Mouse (Mus musculus) testis, adult 2 months (tissue): ENCODE data around the gene Prdm16. TPM values are rescaled to one million over a fixed set of nuclear protein-coding genes. Genes with fewer than 3 reads are reported as not detected.

Source experiments
- H3K27ac ChIP-seq: fragments of 200-500 bp; 2 replicates; pipeline ENCODE4 v1.5.1; 2012; ENCODE audit warnings: low read depth, low read length; ENCODE audit not compliant: control insufficient read depth, insufficient read depth
- H3K27me3 ChIP-seq: fragments of 200-500 bp; 2 replicates; pipeline ENCODE4 v1.6.1; 2012; ENCODE audit warnings: mild to moderate bottlenecking, low read length, moderate library complexity; ENCODE audit not compliant: control insufficient read depth, insufficient read depth
- H3K36me3 ChIP-seq: fragments of 200-500 bp; 2 replicates; pipeline ENCODE4 v1.6.1; 2012; ENCODE audit warnings: mild to moderate bottlenecking, low read length; ENCODE audit not compliant: control insufficient read depth, insufficient read depth
- H3K4me1 ChIP-seq: fragments of 200-500 bp; 2 replicates; pipeline ENCODE4 v1.6.1; 2012; ENCODE audit warnings: low read length; ENCODE audit not compliant: control insufficient read depth, insufficient read depth
- H3K4me3 ChIP-seq: fragments of 200-500 bp; 2 replicates; pipeline ENCODE4 v1.5.1; 2012; ENCODE audit warnings: low read depth, mild to moderate bottlenecking, low read length, moderate library complexity, mixed read lengths; ENCODE audit not compliant: control insufficient read depth
- CTCF ChIP-seq: fragments of 200-500 bp; IDR thresholded peaks from 2 replicates; pipeline ENCODE4 v1.5.1; 2012; ENCODE audit warnings: low read depth, mild to moderate bottlenecking, inconsistent platforms, low read length, moderate library complexity; ENCODE audit not compliant: control insufficient read depth, insufficient read depth, insufficient replicate concordance
- POLR2A ChIP-seq: fragments of 200-500 bp; IDR thresholded peaks from 2 replicates; pipeline ENCODE4 v1.6.1; 2012; ENCODE audit warnings: low read depth, mild to moderate bottlenecking, inconsistent platforms, low read length, moderate library complexity; ENCODE audit not compliant: control insufficient read depth
- polyA plus RNA-seq: library from polyadenylated mRNA; depleted of rRNA; stranded (reverse); fragments of >200 nt; gene quantifications from 2 replicates; pipeline ENCODE4 v1.2.3, GENCODE M21; 2012

Gene Prdm16
- polyA plus RNA-seq, 1 experiment: 3.0 TPM

DNA sequence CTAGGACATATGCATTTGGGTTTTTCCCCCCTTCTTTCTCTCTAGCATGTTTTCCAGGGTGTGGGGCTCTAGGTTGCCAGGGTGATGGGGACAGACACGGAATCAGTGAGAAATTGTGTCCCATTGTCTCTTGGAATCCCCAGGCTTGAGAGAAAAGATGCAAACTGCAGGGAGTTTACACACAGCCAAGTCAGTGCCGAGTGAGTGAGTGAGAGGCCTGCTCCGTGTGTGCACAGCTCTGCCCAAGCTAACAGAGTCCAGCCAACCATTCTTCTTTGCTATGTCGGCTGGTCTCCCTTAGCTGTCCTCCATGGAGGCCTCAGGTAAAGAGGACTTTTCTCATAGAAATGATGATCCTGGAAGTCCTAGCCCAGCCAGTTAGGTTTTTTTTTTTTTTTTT is 233.7 kb downstream of the Prdm16 start:
- H3K4me1 ChIP-seq: no peaks in the 10 kb centered on the region
- no peak overlapping the region for H3K4me3 ChIP-seq
- no peak overlapping the region for H3K27ac ChIP-seq
- H3K27me3 ChIP-seq: no peaks in the 10 kb centered on the region
- TF ChIP-seq CTCF: no peak
- TF ChIP-seq POLR2A: no peak
- H3K36me3 ChIP-seq: no peaks in the 10 kb centered on the region

DNA sequence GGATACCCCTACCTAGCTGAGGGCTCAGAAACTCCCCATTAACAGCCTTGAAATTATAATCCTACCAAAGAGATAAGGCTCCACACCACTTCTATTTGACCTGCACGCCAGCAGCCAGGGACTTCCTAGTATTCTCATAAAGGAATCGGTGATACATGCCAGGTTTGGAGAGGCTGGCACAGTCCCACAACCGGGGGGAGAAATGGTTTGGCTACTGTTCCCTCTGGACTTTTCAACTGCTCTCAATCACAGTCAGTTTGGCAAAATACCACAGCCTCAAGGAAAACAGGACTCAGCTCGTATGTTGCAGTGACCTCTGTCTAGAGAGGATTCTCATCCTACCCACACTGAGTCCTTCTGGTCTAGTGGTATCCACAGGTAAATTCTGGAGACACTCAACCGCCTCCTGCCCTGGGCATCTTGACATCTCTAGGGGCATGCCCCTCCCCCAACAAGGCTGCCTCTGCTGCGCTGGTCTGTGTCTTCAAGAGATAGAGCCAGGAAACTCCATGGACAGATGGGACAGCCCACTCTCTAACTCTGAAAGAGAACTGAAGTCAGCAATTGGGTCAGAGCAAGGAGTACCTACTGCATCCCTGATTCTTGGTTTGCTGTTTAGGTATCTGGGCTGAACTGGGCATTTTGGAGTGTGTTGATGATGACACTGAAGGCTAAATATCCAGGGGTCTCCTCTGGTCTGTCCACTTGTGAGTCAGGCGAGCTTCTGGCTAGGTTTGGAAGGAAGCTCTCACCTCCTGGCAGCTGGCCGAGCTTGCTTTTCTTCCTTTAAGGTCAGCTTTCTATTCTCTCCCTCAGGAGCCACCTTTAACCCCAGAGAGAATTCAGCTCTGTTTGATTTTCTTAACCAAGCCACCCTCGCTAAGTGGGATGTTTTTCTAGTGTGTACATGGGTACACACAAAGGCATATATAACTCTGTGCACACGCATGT is 234.4 kb downstream of the Prdm16 start:
- no peaks in the 10 kb centered on the region for H3K4me1 ChIP-seq
- H3K27ac ChIP-seq: no peak overlapping the region
- no peak for TF ChIP-seq POLR2A
- no peaks in the 10 kb centered on the region for H3K36me3 ChIP-seq
- H3K4me3 ChIP-seq: no peak overlapping the region
- H3K27me3 ChIP-seq: no peaks in the 10 kb centered on the region

DNA sequence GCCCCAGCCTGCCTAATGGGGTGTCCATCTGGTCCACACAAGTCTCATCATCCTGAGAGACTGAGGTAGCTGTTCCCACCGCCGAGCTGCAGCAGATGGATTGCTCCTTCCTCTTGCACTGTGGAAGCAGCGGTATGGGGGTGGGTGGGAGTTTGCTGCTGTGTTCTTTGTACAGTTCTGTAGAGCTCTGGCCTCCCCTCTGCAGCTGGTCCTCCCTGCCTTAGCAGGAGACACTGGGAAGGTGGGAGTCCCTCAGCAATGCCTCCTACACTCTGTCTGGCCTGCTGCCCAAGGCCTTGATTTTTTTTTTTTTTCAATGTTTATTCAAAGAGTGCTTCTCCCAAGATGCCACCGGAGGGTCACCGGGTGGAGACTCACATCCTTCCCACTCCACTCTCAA is 235.3 kb downstream of the Prdm16 start:
- no peak overlapping the region for H3K27ac ChIP-seq

DNA sequence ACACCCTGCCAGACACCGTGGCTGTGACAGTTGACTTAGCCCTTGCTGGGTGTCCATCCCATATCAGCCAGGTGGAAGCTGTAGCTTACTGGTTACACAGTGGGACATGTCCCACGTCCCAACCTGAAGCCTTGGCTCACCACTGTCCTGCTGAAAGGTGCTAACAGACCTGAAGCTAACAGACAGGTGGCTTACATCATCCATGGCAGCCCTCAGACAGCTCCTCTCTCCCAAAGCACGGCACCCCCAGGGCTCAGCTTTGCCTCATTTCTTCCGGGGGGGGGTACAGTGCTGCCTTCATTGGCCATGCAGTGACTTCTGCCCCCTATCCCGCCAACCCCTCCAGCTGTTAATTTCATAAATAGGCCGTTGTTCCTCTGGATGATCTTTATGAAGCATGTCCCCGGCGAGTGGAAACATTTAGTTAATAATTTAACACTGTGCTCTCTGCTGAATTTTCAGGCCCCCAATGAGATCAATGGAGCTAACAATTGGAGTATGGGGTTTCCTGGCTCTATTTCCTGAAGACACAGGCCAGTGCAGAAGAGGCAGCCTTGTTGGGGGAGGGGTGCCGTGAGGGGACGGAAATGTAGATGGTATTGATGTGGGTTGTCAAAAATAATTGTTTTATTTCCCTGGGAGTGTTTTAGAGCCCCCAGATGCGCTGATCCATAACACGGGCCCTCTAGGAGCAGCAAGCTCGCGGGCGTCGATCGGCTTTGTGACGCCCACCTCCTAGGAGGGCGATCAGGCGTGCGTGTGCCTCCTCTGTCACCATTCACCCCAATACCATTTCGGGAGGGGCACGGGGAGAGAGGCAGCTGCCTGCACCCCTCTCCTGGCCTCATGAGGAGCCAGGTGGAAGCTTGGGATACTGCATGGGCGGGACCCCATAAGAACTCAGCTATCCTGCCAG is 236.2 kb downstream of the Prdm16 start:
- Histone ChIP-seq H3K27me3 (no peaks in the 10 kb centered on the region), H3K36me3 (no peaks in the 10 kb centered on the region), H3K27ac (no peak overlapping the region), H3K4me1 (no peaks in the 10 kb centered on the region; the same call in 1 of the 2 replicates), H3K4me3 (no peak overlapping the region)
- TF ChIP-seq POLR2A (no peak), CTCF (no peak)

More for the DNA sequence above, 235.3 kb downstream of the Prdm16 start:
- TF ChIP-seq POLR2A (no peak), CTCF (no peak)
- no peak overlapping the region for H3K4me3 ChIP-seq
- no peaks in the 10 kb centered on the region; the same call in 1 of the 2 replicates for H3K4me1 ChIP-seq
- H3K27me3 ChIP-seq: no peaks in the 10 kb centered on the region
- H3K36me3 ChIP-seq: no peaks in the 10 kb centered on the region

DNA sequence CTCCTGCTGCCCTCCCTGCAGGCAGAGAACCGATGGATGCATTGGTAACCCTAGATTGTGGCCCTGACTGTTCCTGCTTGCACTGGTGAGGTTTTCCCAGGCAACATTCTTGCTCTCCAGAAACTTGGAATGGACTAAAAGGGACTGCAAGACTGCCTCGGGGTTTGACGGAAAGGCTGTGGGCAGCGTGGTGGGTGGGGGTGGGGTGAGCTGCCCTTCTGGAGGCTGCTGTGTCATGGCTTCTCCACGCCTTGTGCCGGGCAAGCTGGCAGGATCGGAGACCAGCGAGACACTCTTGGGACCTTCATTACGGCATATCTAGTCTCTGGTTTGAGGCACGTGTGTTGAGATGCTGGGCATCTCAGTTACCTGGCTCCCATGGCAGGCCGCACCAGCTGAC is 237.0 kb downstream of the Prdm16 start:
- H3K4me1 ChIP-seq: no peaks in the 10 kb centered on the region; the same call in 1 of the 2 replicates
- no peaks in the 10 kb centered on the region for H3K36me3 ChIP-seq
- no peak overlapping the region for H3K4me3 ChIP-seq
- TF ChIP-seq POLR2A (no peak), CTCF (no peak)
- H3K27me3 ChIP-seq: no peaks in the 10 kb centered on the region
- H3K27ac ChIP-seq: no peak overlapping the region

DNA sequence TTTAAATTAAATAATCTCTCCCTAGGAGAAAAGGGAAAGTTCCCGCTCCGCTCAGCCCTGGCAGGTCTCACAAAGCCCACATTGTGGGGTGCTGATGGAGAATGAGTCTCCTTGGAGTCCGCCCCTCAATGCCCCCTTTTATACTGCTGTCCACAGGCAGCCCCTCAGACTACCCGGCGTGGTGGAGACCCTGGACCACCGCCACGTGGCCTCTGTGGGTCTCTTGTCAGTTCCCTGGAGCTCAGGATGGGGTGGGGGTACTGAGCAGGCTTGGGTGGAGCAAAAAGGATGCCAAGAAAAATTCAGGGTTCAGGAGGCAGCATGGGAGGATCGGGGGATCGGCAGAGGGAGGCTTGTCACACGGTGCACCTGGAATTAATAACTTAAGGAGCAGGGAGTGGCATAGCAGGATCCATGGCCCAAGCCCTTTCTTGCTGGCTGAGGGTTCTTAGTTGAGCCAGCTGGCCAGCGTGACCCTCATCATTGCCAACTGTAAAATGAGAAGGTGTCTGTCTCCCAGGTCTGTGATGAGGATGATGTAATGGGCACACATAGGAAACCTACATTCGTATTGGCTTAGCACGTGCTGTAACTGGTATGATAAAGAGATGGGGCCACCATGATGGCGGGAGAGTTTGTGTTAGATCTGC is 239.9 kb downstream of the Prdm16 start:
- Histone ChIP-seq H3K27ac (no peak overlapping the region), H3K4me3 (no peak overlapping the region), H3K27me3 (no peaks in the 10 kb centered on the region), H3K36me3 (no peaks in the 10 kb centered on the region), H3K4me1 (no peaks in the 10 kb centered on the region; the same call in 1 of the 2 replicates)
- no peak for TF ChIP-seq CTCF
- no peak for TF ChIP-seq POLR2A

DNA sequence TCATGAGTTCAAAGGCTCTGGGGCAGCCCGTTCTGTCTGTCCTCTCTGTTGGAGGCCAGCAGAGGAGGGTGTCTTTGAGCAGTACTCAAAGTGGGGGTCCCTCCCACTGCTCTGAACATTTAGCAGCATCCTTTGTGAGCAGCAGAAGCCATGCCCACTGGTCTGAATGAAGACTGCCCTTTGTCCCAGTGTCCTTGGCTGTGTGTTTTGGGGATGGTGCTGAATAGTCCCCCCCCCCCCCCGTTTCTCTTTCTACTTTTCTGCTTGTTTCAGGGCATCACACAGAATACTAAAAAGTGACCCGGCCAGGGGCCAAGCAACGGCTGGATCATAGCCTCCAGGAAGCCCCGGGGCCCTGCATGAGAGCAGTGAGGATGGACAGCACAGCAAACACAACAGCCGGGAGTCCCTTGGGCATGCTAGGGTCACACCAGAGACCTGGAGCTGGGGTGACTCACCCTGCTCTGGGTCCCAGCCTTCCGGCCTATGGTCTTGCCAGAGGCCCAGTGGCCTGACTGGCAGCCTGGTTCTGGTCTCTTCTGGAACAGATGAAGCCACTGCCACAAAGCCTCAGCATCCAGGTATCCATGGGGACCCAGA is 242.4 kb downstream of the Prdm16 start:
- no peaks in the 10 kb centered on the region for H3K27me3 ChIP-seq
- H3K4me3 ChIP-seq: no peak overlapping the region
- H3K4me1 ChIP-seq: no peaks in the 10 kb centered on the region; the same call in 1 of the 2 replicates
- TF ChIP-seq POLR2A: no peak
- TF ChIP-seq CTCF: no peak
- H3K27ac ChIP-seq: no peak overlapping the region
- H3K36me3 ChIP-seq: no peaks in the 10 kb centered on the region
